In the genomic region with DNA sequence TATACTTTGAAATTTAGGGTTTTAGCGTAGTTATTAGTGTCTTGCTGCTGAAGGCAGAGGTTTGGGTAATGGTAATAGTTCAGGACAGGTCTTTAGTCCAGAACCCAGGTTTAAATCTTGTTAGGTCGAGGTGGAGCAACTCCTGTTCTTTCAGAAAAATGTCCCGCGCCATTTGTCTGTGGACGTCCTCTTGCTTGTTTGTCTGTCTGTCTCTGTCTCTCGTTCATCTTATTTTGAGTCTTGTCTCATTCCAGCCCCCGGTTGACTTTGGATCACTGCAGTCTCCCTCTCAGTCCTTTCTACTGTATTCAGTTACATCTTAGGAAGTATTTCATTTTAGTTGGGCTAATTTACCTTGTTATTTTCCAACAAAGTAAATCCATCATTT, we compare ENCODE assay signal across 9 mouse cellular contexts. TPM values are rescaled to one million over a fixed set of nuclear protein-coding genes. Genes with fewer than 3 reads are reported as not detected.
DNase-seq lines count a peak whose midpoint lies in the region; ATAC-seq and TF ChIP-seq lines count a peak whose summit lies in the region.
"Had no signal": no experiment of that assay in that cellular context is flagged by ENCODE, and none has a peak within 500 bp of the region (broad histone marks: within the 10 kb centered on the region; RNA-seq: fewer than 3 reads in every experiment).

No protein-coding gene starts in this region.

- H3K36me3 ChIP-seq in megakaryocyte, embryonic 14.5 days (replicated peaks; ENCODE audit: low read length), result peaks cover 33% of the 10 kb centered on the region
- H3K36me3 ChIP-seq in embryonic facial prominence, embryonic 15.5 days, result peaks cover 21% of the 10 kb centered on the region; the same call in 1 of the 2 replicates
- H3K36me3 ChIP-seq in intestine, postnatal 0 days (ENCODE audit: control insufficient read depth, insufficient read depth), result peaks cover 6% of the 10 kb centered on the region
- H3K36me3 ChIP-seq in neural tube, embryonic 14.5 days (ENCODE audit: control insufficient read depth, insufficient read depth, low read length), result no peaks in the 10 kb centered on the region

- no peak for ATAC-seq in megakaryocyte, adult 5-6 weeks (ENCODE audit: poor library complexity, severe bottlenecking)
- no peak for ATAC-seq in embryonic facial prominence, embryonic 15.5 days (ENCODE audit: insufficient number of reproducible peaks, low FRiP score, low TSS enrichment, low read depth)
- ATAC-seq in intestine, postnatal 0 days, result no peak
- ATAC-seq in neural tube, embryonic 14.5 days (ENCODE audit: low read depth), result no peak
- ATAC-seq in granulocyte monocyte progenitor cell, adult 5-6 weeks (replicated peaks; ENCODE audit: poor library complexity, severe bottlenecking), result no peak
- no peak for ATAC-seq in cerebellum, adult (ENCODE audit: insufficient number of reproducible peaks, low FRiP score, low TSS enrichment)

- H3K4me3 ChIP-seq in megakaryocyte, embryonic 14.5 days (replicated peaks), result peak overlapping the region; percentile 100
- peak overlapping the region; percentile 88 for H3K4me3 ChIP-seq in embryonic facial prominence, embryonic 15.5 days (replicated peaks)
- peak overlapping the region; percentile 90 for H3K4me3 ChIP-seq in intestine, postnatal 0 days (ENCODE audit: low read depth, low read length)
- peak overlapping the region; percentile 90 for H3K4me3 ChIP-seq in neural tube, embryonic 14.5 days (ENCODE audit: low read depth, low read length)

- H3K9ac ChIP-seq in embryonic facial prominence, embryonic 15.5 days, result peak overlapping the region; percentile 79
- H3K9ac ChIP-seq in intestine, postnatal 0 days (ENCODE audit: low read depth, low read length), result peak overlapping the region; percentile 92; the same call in 1 of the 2 replicates
- H3K9ac ChIP-seq in neural tube, embryonic 14.5 days (replicated peaks; ENCODE audit: low read depth, low read length), result peak overlapping the region; percentile 86

- DNase-seq in ovary, postnatal 14 days (ENCODE audit: low spot score), result no peak

- WGBS in embryonic facial prominence, embryonic 15.5 days, result 1% methylated on average over 7 of the region's 7 CpGs
- 1% methylated on average over 7 of the region's 7 CpGs for WGBS in intestine, postnatal 0 days
- WGBS in neural tube, embryonic 14.5 days, result 3% methylated on average over 7 of the region's 7 CpGs

- peak overlapping the region; percentile 54 for H3K4me2 ChIP-seq in embryonic facial prominence, embryonic 15.5 days (replicated peaks)
- H3K4me2 ChIP-seq in intestine, postnatal 0 days (replicated peaks; ENCODE audit: low read depth), result peak overlapping the region; percentile 66
- peak overlapping the region; percentile 87 for H3K4me2 ChIP-seq in neural tube, embryonic 14.5 days (ENCODE audit: low read depth, low read length)

- H3K27ac ChIP-seq in embryonic facial prominence, embryonic 15.5 days (replicated peaks), result peak overlapping the region; percentile 87
- H3K27ac ChIP-seq in intestine, postnatal 0 days (ENCODE audit: low read depth, low read length), result no peak overlapping the region
- H3K27ac ChIP-seq in neural tube, embryonic 14.5 days (ENCODE audit: low read depth, low read length), result no peak overlapping the region

- TF ChIP-seq CTCF in intestine, postnatal 0 days (IDR thresholded peaks at IDR 0.05; ENCODE audit: low read depth), result no peak

- no peaks in the 10 kb centered on the region for H3K27me3 ChIP-seq in megakaryocyte, embryonic 14.5 days (replicated peaks)
- no peaks in the 10 kb centered on the region for H3K27me3 ChIP-seq in embryonic facial prominence, embryonic 15.5 days
- no peaks in the 10 kb centered on the region for H3K27me3 ChIP-seq in intestine, postnatal 0 days (replicated peaks; ENCODE audit: control insufficient read depth, insufficient read depth, low read length)
- H3K27me3 ChIP-seq in neural tube, embryonic 14.5 days (ENCODE audit: control insufficient read depth, insufficient read depth, low read length), result no peaks in the 10 kb centered on the region

- H3K9me3 ChIP-seq in megakaryocyte, embryonic 14.5 days, result no peaks in the 10 kb centered on the region
- H3K9me3 ChIP-seq in embryonic facial prominence, embryonic 15.5 days (replicated peaks), result no peaks in the 10 kb centered on the region
- no peaks in the 10 kb centered on the region for H3K9me3 ChIP-seq in intestine, postnatal 0 days (ENCODE audit: control insufficient read depth)
- no peaks in the 10 kb centered on the region for H3K9me3 ChIP-seq in neural tube, embryonic 14.5 days (ENCODE audit: control insufficient read depth, low read length)

- peaks cover 32% of the 10 kb centered on the region for H3K4me1 ChIP-seq in megakaryocyte, embryonic 14.5 days
- H3K4me1 ChIP-seq in embryonic facial prominence, embryonic 15.5 days, result no peaks in the 10 kb centered on the region
- no peaks in the 10 kb centered on the region for H3K4me1 ChIP-seq in intestine, postnatal 0 days (replicated peaks; ENCODE audit: control insufficient read depth, insufficient read depth, low read length)
- H3K4me1 ChIP-seq in neural tube, embryonic 14.5 days (ENCODE audit: control insufficient read depth, insufficient read depth, low read length), result peaks cover 9% of the 10 kb centered on the region; the same call in 1 of the 2 replicates

RNA-seq across cellular contexts. Expression of a gene that starts 0.8 kb away (rescaled TPM):
- polyA plus RNA-seq in megakaryocyte, embryonic 14.5 days (2012; ENCODE audit: insufficient read depth, low replicate concordance), result 11.1 and 19.7 TPM in 2 replicates
- 26.8 and 30.6 TPM in 2 replicates for total RNA-seq in megakaryocyte, adult 5-6 weeks (2015)
- total RNA-seq in megakaryocyte, adult 5-6 weeks (2017), result 27.8 and 36.1 TPM in 2 replicates
- 49.9 and 50.2 TPM in 2 replicates for polyA plus RNA-seq in embryonic facial prominence, embryonic 15.5 days (2015; fragmentation: Nextera tagmentation; extraction: Ambion mirVana)
- 11.7 and 13.4 TPM in 2 replicates for polyA plus RNA-seq in intestine, postnatal 0 days (2015; fragmentation: Nextera tagmentation; extraction: Ambion mirVana)
- polyA plus RNA-seq in neural tube, embryonic 14.5 days (2014; fragmentation: Nextera tagmentation; extraction: Ambion mirVana), result 12.5 and 18.6 TPM in 2 replicates
- total RNA-seq in granulocyte monocyte progenitor cell, adult 5-6 weeks (2014; fragmentation: Nextera tagmentation), result 31.4 and 34.3 TPM in 2 replicates
- total RNA-seq in granulocyte monocyte progenitor cell, adult 5-6 weeks (2017), result 14.7 and 17.1 TPM in 2 replicates

RNA-seq across cellular contexts. Expression of a gene that starts 32.3 kb away (rescaled TPM):
- not detected in 2 replicates for polyA plus RNA-seq in megakaryocyte, embryonic 14.5 days (2012; ENCODE audit: insufficient read depth, low replicate concordance)
- total RNA-seq in megakaryocyte, adult 5-6 weeks (2015), result not detected in 2 replicates
- total RNA-seq in megakaryocyte, adult 5-6 weeks (2017), result not detected in 2 replicates
- polyA plus RNA-seq in embryonic facial prominence, embryonic 15.5 days (2015; fragmentation: Nextera tagmentation; extraction: Ambion mirVana), result 0.24 TPM in 1 of 2 replicates, not detected in the other
- polyA plus RNA-seq in intestine, postnatal 0 days (2015; fragmentation: Nextera tagmentation; extraction: Ambion mirVana), result not detected in 2 replicates
- not detected in 2 replicates for polyA plus RNA-seq in neural tube, embryonic 14.5 days (2014; fragmentation: Nextera tagmentation; extraction: Ambion mirVana)
- total RNA-seq in granulocyte monocyte progenitor cell, adult 5-6 weeks (2014; fragmentation: Nextera tagmentation), result not detected in 2 replicates
- total RNA-seq in granulocyte monocyte progenitor cell, adult 5-6 weeks (2017), result not detected in 2 replicates
- total RNA-seq: common myeloid progenitor, adult 5-6 weeks had no signal
